Mouse (Mus musculus) kidney, postnatal 4 days (tissue): Measurements from ENCODE around the gene Ccnj.

Experiments used
- DNase-seq, 2 experiments: peaks; one replicate each; pipeline ENCODE4 v3.0.0; 2021; ENCODE audit warnings: mixed read lengths in 2 of 2

Gene Ccnj

GRCm38 (mm10) chr19:40830703-40831415 lies at the start of gene Ccnj:
Ccnj (plus strand) TSS chr19:40831279.
- peak; percentile 92 to 95 for DNase-seq

- DNase-seq = no peak
These were observed 42.9 kb upstream of the Ccnj start for GRCm38 (mm10) chr19:40788004-40788714.

- DNase-seq = no peak
These were observed 42.4 kb upstream of the Ccnj start for GRCm38 (mm10) chr19:40788715-40789084.

GRCm38 (mm10) chr19:40805176-40805737 lies 25.8 kb upstream of the Ccnj start:
- no peak for DNase-seq

- peak; percentile 11 to 30 for DNase-seq
These were observed 21.2 kb upstream of the Ccnj start for GRCm38 (mm10) chr19:40809858-40810257.

GRCm38 (mm10) chr19:40811840-40812239 lies 19.2 kb upstream of the Ccnj start:
- no peak for DNase-seq

- DNase-seq = no peak
These were observed 18.3 kb upstream of the Ccnj start for GRCm38 (mm10) chr19:40812778-40813177.

GRCm38 (mm10) chr19:40813385-40813784 lies 17.7 kb upstream of the Ccnj start:
- DNase-seq = no peak

- peak in 1 of 2 experiments; percentile 15 for DNase-seq
These were observed 15.4 kb upstream of the Ccnj start for GRCm38 (mm10) chr19:40815645-40816183.

GRCm38 (mm10) chr19:40817901-40818532 lies 13.1 kb upstream of the Ccnj start:
- DNase-seq = no peak

- DNase-seq = peak in 1 of 2 experiments; percentile 15
These were observed 12.3 kb upstream of the Ccnj start for GRCm38 (mm10) chr19:40818764-40819163.

GRCm38 (mm10) chr19:40821306-40821825 lies 9.7 kb upstream of the Ccnj start:
- DNase-seq = no peak

- no peak for DNase-seq
These were observed 5.4 kb upstream of the Ccnj start for GRCm38 (mm10) chr19:40825636-40826035.

GRCm38 (mm10) chr19:40826735-40827134 lies 4.3 kb upstream of the Ccnj start:
- no peak for DNase-seq

GRCm38 (mm10) chr19:40830198-40830597 lies 881 bp upstream of the Ccnj start:
- no peak for DNase-seq

- peak; percentile 65 to 77 for DNase-seq
These were observed 530 bp downstream of the Ccnj start for GRCm38 (mm10) chr19:40831416-40832201.

- DNase-seq = no peak
These were observed 1.3 kb downstream of the Ccnj start for GRCm38 (mm10) chr19:40832361-40832760.

- no peak for DNase-seq
These were observed 3.4 kb downstream of the Ccnj start for GRCm38 (mm10) chr19:40834436-40834835.

GRCm38 (mm10) chr19:40838205-40838604 lies 7.1 kb downstream of the Ccnj start:
- no peak for DNase-seq

GRCm38 (mm10) chr19:40840303-40840702 lies 9.2 kb downstream of the Ccnj start:
- no peak for DNase-seq

GRCm38 (mm10) chr19:40841083-40841482 lies 10.0 kb downstream of the Ccnj start:
- DNase-seq = no peak

GRCm38 (mm10) chr19:40841593-40841992 lies 10.5 kb downstream of the Ccnj start:
- peak; percentile 12 to 13 for DNase-seq
